Mouse (Mus musculus) v-Abl transformed pro-B cells (cell line): Measurements from ENCODE around the gene Cry2.

Experiments used
- in situ Hi-C, 2 experiments: fragments of 400-800 bp; cut with MboI; formaldehyde crosslinking; loops; one replicate each; pipeline ENCODE4 v1.15.1; 2025; ENCODE audit not compliant: unreplicated experiment in 2 of 2

Gene Cry2

GRCm38 (mm10) chr2:92375099-92375623 lies 58.7 kb downstream of the Cry2 start:
- in situ Hi-C loops, result loop anchor here in 1 of 2 experiments (10.0 kb wide), 1 partner anchor 110 kb away; no protein-coding TSS in a partner anchor

- in situ Hi-C loops, result loop anchor here in 1 of 2 experiments (10.0 kb wide), 1 partner anchor 110 kb away; no protein-coding TSS in a partner anchor
Measured at GRCm38 (mm10) chr2:92374514-92374913, 59.3 kb downstream of the Cry2 start, which contains the start of the genes Pex16 and Large2. Gene Pex16, plus strand, starts transcription at chr2:92374676. Gene Large2, minus strand, starts transcription at chr2:92374869.

GRCm38 (mm10) chr2:92373437-92373813 lies 60.4 kb downstream of the Cry2 start:
- in situ Hi-C loops, result loop anchor here in 1 of 2 experiments (10.0 kb wide), 1 partner anchor 111 kb away; no protein-coding TSS in a partner anchor

GRCm38 (mm10) chr2:92372767-92373436 lies 60.9 kb downstream of the Cry2 start:
- in situ Hi-C loops, result loop anchor here in 1 of 2 experiments (10.0 kb wide), 1 partner anchor 112 kb away; no protein-coding TSS in a partner anchor

GRCm38 (mm10) chr2:92371971-92372690 lies 61.7 kb downstream of the Cry2 start:
- in situ Hi-C loops, result loop anchor here in 1 of 2 experiments (10.0 kb wide), 1 partner anchor 113 kb away; no protein-coding TSS in a partner anchor

GRCm38 (mm10) chr2:92370821-92371805 lies 62.7 kb downstream of the Cry2 start:
- in situ Hi-C loops, result loop anchor here in 1 of 2 experiments (10.0 kb wide), 1 partner anchor 114 kb away; no protein-coding TSS in a partner anchor

GRCm38 (mm10) chr2:92370375-92370774 lies 63.5 kb downstream of the Cry2 start:
- in situ Hi-C loops, result loop anchor here in 1 of 2 experiments (10.0 kb wide), 1 partner anchor 114 kb away; no protein-coding TSS in a partner anchor

GRCm38 (mm10) chr2:92367383-92368029 lies 66.3 kb downstream of the Cry2 start:
- in situ Hi-C loops, result no loop called here

- in situ Hi-C loops, result no loop called here
Measured at GRCm38 (mm10) chr2:92365568-92365967, 68.3 kb downstream of the Cry2 start.

- in situ Hi-C loops, result no loop called here
Measured at GRCm38 (mm10) chr2:92364086-92364485, 69.8 kb downstream of the Cry2 start.

GRCm38 (mm10) chr2:92362571-92363228 lies 71.1 kb downstream of the Cry2 start:
- in situ Hi-C loops, result no loop called here

- in situ Hi-C loops, result no loop called here
Measured at GRCm38 (mm10) chr2:92361795-92362194, 72.0 kb downstream of the Cry2 start.

GRCm38 (mm10) chr2:92360893-92361292 lies 73.0 kb downstream of the Cry2 start:
- in situ Hi-C loops, result no loop called here

- in situ Hi-C loops, result no loop called here
Measured at GRCm38 (mm10) chr2:92360186-92360823, 73.5 kb downstream of the Cry2 start.

- in situ Hi-C loops, result no loop called here
Measured at GRCm38 (mm10) chr2:92359301-92359700, 74.5 kb downstream of the Cry2 start.

GRCm38 (mm10) chr2:92354224-92354623 lies 79.6 kb downstream of the Cry2 start:
- in situ Hi-C loops, result no loop called here
